Mouse (Mus musculus): ENCODE results near the gene Nrp2.

- no peak for TF ChIP-seq POLR2A (IDR thresholded peaks at IDR 0.05; ENCODE audit: low read depth, low read length)
- no peak for TF ChIP-seq CTCF (conservative IDR thresholded peaks at IDR 0.05; ENCODE audit: insufficient read depth, insufficient read length, low read depth, low read length)
Observed at GRCm38 (mm10) chr1:62703158-62704116, at the start of gene Nrp2.

Data from kidney, adult 2 months (tissue).